Mouse (Mus musculus): Measurements from ENCODE around the gene Klhdc9.
A peak's percentile ranks its signal among the peaks of the same experiment; 100 is the strongest.
"Not testable (repeated sequence)": the region's sequence is repeated elsewhere in the genome, so short reads cannot be mapped to it uniquely, and the experiment has no call there.

Klhdc9 gene

DNA sequence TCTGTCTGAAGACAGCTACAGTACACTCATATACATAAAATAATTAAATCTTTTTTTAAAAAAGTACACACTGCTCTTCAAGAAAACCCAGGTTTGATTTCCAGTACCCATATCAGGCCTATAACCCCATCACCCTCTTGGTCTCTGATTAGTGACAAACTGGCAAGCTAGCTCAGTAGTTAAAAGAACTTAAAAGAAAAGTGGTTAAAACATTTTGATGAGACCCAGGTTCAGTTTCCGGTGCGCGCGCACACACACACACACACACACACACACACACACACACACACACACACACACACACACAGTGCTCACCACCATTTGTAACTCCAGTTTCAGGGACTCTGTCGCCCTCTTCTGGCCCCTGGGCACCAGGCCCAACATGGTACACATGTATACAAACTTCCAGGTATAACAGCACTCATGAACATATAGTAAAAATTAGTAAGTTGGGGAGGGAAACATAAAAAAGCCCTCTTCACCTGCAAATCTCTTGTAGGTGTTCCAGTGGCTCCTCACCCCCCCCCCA lies 4.7 kb downstream of the Klhdc9 start:
- no peak for DNase-seq

DNA sequence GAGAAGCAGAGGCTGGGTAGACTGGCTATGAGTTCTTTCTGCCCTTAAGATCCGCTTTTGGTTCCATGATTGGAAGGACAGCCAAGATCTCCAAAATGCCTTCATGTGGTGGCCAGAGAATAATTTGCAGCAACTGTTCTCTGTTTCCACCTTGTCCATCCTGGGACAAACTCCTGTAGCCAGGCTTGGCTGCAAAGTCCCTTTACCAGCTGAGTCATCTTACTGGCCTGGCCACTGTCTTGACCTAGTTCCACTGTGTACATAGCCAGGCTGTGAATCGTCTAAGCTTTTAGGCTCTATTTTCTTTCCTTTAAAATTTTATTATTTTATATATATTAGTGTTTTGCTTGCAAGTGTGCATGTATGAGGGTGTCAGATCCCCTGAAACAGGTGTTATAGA lies 11.4 kb downstream of the Klhdc9 start:
- no peak for DNase-seq

DNA sequence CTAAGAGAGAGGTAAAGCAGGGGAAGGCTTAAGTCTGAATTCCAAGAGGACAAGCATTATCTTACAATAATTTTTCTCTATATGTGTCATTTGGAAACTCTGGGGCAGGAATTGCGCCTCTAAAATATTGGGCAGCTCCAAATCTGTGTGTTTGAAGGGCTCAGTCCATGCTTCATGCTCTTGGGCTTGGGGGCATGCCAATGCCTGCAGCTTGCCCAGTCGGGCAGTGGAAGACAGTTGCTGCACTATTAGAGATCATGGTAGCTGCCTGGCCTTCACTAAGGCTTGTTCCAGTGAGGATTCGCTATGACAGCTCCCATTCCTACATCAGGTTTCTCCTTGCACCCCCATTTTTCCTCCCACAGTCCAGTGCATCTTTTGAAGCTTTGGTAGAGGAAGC lies 11.9 kb downstream of the Klhdc9 start:
- no peak for DNase-seq

DNA sequence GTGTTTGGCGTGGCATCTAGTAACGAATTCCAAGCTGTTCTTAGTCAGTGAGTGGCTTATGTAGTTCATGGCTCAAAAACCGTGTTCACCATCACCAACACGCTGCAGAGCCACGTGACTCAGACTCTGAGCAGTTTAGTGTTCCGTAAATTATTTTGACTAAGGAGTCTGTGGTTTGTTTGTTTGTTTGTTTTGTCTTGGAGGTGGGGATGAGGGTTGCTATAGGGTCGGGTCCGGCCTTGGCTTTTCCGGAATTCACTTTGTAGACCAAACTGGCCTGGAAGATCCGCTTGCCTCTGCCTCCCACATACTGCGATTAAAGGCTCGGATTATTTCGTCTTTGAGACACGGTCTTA lies 14.5 kb downstream of the Klhdc9 start:
- DNase-seq, result no peak

DNA sequence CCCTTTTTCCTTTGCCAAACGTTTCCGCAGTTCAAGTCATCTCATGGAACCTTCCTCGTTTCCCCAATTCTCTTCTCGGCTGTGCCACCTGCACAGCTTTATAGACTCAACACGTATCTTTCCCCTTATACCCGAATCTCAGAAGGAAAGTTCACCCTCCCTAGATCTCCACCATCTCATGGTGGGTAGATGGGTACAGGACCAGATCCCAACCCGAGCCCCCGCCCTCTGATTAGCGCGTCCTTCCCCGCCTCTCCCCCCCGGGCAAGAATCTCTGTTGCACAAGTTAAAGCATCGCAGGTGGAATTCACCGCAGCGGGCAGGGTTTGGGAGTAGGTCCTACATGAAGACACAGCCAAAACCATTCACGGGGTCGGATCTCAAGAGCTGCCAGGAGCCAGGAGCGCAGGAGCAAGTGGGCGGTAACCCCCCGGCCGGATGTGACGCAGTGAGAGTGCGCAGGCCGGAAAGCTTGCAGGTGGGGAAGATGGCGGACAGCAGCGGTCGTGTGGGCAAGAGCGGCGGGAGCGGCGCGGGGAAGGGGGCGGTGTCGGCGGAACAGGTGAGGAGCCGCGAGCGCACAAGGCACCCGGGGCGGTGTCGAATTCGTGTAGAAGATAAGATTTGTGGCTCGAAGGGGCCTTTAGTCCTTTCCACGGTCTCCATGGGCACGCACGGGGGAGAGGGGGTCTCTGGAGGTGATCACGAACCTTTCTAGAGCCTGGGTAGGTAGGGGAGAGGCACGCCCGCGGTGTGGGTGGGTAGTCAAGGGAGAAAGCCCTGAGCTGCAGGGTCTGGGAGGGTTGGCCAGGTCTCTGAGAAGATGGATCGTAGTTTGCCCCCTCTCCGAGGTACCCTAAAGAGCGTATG lies 15.1 kb downstream of the Klhdc9 start, which contains the start of the genes Nit1 and Pfdn2:
TSS of gene Nit1 (minus strand) at position 422 of the 870 bp plus-strand sequence.
TSS of gene Pfdn2 (plus strand) at position 446 of the 870 bp plus-strand sequence.
- DNase-seq, result peak; percentile 84 to 85

DNA sequence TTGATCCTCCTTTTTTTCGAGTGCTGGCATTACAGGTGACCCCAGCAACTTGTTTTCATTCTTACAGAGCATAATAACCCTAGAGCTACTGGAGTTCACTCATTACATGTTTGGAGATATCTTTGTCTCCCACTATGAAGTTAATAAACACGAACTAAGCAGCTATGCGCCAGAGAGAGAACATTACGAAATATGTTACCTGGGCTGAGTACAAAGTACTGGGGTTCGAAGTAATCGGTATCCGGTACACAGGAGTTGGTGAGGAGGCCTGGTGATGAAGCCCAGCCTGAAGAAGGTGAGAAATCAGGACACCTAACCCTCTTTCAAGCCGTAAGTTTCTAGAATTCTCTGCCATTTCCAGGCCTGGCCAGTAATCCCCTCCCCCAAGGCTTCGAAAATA lies 15.9 kb downstream of the Klhdc9 start:
- no peak for DNase-seq

DNA sequence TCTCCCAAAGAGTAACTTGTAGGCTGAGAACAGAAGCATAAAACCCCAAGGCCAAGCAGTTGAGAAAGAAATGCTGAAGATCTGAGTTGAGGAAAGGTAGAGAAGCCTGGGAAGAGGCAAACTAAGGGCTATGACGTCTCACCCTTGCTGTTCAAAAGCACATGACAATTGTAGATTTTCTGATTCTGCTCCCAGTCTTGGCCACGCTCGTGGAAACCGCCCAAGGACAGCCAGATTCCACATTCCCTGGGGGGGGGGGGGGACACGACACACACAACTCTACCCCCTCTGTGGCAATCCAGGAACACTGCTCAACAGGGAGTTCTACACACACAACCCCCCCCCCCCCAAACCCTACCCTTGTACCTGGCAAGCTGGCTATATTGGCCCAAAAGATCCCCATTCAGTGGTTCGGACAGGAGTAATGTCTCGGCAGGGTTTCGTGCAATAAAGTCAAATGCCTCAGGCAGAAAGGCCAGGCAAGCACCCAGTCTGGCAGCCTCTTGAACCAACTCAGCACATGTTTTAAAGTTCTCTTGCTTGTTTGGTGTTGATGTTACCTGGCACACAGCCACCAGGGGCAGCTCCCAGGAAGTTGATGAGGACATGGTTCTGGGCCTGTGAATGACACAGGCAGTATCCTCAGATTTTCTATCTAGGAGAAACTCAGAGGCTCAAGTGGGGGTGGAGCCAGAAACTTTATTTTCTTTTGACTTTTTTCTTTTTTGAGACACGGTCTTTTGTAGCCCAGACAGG lies 16.5 kb downstream of the Klhdc9 start:
- peak in 1 of 2 experiments; percentile 14 for DNase-seq

DNA sequence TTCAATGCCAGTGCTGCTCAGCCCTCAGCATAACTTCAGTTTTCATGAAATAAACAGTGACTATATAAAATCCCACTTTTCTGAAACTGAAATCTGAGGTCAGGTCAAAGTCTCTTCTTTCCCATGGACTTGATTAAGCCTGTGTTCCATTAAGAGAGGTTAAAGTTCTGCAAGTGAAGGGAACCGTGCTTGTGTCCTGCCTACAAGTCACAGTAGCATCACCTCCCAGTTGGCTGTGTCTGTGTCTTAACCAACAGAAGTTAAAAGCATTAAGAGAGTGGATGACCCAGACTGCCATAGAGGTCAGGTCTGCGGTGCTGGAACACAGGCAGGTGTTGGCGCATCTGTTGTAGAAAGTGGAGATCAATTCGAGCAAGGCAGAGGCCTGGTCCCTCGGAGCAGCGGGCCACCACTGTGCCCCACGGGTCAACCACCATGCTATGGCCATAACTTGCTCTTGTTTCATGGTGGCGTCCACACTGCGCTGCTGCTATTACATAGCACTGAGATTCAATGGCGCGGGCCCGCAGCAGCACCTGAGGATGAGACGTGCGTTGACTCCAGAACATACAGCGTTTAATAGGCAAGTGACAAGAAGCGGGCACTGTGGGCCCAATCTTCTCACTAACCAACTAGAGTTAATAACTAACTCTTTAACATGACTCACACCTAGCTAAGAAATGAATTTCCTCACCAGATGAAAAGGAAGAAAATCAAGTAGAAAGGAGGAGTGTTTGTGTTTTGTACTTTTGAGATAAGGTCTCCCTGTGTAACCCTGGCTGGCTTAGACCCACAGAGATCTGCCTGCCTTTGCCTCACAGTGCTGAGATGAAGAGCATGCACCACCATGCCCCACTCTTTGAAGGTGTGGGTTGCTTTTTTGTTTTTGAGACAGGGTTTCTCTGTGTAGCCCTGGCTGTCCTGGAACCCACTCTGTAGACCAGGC lies 18.1 kb downstream of the Klhdc9 start:
- no peak for DNase-seq

DNA sequence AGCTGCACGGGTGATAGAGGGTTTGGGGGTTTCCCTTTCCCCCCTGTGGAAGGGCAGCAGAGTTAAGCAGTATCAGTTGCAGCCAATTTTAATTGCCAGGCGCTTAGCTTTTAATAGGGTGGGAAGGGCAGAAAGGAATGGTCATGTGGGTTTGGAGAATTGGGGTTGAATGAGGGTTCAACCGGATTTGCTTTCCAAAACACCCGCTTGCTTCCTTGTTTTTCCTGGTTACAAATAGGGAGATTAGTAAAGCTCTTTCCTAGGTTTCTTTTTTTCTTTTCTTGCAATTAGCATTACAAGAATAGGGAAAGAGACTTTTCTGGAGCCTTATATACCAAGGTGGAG lies 30.4 kb downstream of the Klhdc9 start:
- DNase-seq, result no peak

DNA sequence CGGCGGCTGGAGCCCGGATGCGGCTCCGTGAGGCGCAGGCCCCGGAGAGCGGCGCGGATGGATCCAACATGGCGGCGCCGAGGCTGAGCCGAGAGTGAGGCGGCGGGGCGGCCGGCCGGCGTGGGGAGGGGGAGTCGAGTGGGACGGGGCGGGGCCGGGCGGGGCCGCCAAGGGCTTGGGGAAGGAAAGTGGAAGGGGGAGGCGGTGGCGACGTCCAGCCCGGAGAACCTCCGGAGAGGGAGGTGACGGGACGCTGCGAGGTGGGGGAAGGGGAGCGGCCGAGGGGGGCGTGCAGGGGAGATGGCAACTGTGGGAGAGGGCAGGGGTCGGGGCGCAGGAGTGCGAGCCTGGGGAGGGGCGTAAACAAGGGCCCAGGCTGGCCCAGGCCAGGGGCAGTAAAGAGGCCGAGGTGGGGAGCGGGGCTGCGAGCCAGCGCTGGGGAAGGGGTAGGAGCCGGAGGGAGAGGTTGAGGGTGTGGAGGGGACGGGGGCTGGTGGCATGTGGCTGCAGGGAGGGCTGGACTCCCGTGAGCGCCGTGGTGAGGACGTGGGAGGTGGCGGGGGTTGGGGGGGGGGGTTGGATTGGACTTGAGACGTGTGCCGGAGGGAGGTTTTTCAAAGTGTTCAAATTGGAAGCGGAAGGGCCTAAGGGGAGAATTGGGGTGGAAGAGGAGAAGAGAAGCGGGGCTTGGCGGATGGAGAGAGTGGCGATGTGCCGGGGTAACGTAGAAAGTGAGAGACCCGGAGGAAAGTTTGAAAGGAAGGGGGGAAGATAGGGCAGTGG lies 31.0 kb downstream of the Klhdc9 start:
- peak; percentile 32 to 58 for DNase-seq

DNA sequence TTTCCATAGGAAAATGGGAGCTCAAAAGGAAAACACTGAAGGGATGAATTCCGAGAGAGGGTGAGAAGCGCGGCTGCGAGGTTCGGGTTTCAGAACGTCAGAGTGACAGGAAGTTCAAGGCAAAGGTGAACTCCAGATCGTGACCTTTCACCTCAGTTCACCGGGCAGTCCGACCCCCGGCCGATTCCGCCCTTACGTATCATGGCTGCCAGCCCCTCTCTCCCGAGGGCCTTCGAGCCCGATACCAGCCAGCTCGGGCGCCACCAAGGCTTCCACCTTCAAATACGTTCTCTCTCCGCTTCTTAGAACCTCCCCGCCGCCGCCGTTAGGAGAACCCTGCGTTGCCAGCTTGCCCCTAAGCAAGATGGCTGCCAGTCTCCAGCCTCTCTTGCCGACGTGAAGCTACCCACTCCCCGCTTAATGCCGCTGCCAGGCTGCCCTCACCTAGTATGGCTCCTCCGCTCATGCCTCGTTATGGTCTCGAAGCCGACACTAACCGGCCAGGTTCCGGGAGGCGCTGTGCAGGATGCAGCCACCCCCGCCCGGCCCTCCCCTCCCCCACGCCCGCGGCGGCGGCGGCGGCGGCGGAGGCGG lies 31.7 kb downstream of the Klhdc9 start, which contains the start of gene Dedd:
TSS of gene Dedd (plus strand) at position 307 of the 594 bp plus-strand sequence.
- peak; percentile 87 to 90 for DNase-seq

DNA sequence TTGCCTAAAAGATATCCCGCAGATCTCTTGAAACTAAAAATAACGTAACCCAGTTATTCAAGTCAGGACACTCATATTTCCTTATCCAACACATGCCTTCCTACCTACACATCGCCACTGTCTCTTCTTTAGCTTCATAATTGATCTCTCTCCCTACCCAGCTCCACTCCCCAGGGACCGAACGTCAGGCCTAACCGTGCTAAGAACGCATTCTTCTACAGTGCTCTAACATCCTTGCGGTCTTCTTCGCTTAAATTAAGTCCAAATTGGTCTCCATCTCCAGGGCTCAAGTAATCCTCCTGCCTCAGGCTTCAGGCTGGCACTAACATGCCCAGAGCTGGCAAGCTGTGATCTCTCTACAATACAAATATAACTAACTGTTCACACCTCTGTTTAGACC lies 32.4 kb downstream of the Klhdc9 start:
- DNase-seq, result no peak

DNA sequence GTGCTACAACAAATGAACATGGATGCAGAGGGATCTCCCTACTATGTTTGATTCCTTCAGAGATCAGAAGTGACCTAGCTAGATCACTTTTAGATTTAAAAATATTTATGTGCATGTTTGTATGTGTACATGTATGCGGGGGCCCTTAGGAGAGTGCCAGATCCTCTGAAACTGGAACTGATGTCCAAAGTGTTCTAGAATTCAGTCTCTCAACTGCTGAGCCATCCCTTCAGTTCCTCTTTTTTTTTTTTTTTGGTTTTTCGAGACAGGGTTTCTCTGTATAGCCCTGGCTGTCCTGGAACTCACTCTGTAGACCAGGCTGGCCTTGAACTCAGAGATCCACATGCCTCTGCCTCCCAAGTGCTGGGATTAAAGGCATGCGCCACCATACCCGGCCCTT lies 34.0 kb downstream of the Klhdc9 start:
- not testable (repeated sequence) for DNase-seq

DNA sequence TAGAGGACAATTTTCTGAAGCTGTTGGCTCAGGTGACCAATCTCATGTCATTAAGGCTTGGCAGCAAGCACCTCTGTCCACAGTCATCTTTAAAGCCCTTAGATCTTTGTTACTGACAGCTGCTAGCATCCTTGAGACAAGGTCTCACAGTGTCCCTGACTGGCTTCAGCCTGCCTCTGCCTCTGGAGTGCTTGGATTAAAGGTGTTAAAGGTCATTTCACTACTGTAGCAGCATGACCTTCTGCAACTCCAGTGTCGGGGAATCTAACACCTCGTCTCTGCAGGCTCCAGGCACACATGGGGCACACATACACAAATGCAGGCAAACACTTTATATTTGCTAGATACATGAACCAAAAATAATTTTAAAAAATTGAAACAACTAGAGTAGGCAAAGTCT lies 35.0 kb downstream of the Klhdc9 start:
- DNase-seq, result no peak

DNA sequence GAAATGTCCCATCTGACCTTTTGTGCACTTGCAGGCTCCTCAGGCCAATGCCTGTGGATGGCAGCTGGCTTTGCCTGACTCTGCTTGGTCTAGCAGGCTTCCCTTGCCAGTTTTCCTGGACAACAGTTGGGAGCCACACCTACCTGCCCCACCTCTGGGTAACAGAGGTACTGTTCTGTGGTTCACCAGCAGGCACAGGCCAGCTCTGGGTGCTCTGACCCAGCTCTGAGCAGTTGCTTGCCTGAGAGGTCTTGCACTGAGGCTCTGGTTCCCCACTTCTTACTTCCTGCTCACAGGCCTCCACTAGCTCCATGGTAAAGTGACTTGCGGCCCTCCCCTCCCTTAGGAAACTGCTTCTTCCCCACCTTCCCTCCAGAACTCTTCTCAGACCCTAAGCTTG lies 38.6 kb downstream of the Klhdc9 start:
- no peak for DNase-seq

DNA sequence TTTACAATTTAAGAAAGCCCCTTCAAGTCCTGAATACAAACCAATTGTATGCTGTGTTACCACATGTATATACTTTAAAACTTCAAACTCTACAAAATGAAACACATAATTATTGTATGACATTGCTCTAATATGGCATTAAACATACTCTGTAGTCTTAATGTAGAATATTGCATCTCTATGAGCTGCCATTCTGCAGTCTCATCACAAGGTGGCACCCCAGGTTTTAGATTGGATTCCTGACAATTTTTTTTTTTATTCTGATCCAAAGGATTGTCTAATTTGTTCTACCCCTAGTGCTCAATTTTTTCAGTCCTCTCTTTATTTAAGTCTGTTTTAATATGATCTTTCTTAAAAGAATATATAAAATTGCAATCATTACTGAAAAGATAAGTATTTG lies 39.2 kb downstream of the Klhdc9 start:
- DNase-seq, result no peak

DNA sequence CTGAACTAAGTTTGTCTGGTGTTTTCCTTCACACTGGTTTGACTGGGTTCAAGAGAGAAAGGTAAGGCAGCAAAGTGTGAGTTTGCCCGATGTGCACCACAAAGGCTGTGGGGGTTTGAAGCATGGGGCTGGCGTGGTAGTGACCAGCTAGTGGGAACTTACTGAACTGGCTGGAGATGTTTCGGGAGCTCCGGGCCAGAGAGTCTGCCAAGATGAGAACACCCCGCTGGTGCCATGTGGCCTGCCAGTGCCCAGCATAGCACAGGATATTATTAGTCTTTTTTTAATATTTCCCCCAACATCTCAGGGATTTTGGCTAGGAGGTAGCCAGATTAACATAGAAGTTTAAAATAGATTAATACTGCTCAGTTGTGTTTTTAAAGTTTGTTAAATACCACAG lies 40.4 kb downstream of the Klhdc9 start:
- no peak for DNase-seq

DNA sequence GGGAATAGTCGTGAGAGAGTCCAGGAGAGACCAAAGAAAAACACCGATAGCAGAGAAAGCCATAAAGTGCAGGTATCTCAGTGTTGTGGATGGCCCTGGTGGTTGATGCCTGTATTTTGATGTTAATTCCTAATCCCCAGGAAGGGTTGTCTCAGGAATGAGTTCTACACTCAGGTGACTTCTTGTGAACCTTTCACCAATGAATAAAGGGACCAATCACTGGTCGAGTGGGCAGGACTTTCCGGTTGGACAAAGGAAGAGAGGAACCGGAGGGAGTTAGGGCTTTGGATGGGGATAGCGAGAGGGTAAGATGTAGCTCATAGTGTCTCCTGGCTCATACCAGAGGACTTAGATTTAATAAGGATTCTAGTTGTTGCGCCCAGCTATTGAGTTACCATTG lies 40.9 kb downstream of the Klhdc9 start:
- DNase-seq, result no peak

DNA sequence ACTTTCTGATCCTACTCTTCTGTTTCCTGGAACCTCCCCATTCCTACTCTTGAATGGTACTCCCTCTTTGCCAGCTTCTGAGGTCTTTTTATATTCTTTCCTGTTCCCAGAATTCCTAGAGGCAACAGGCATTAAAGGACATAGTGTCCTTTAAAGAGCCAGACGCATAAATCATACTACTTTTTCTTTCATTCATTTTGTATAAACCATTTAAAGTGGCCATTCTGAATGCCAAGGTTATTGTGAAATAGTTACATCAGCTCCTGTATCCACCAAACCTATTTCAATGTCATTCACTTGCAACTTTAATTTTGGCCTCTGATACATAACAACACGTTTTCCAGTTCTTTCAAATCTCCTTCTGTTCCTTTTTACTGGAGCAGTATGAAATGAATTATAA lies 51.3 kb downstream of the Klhdc9 start:
- no peak for DNase-seq
